Mouse (Mus musculus) G1E (cell line): Measurements from ENCODE around the gene Tulp4.

Experiments
- CTCF ChIP-seq: IDR thresholded peaks from 2 replicates; pipeline ENCODE4 v1.5.1; 2012; ENCODE audit warnings: low read depth, low read length, inconsistent platforms, mixed read lengths
- GATA1 ChIP-seq: IDR thresholded peaks from 2 replicates; pipeline ENCODE4 v1.6.1; 2012; ENCODE audit warnings: borderline replicate concordance, low read length, inconsistent platforms, mixed read lengths
- TAL1 ChIP-seq: conservative IDR thresholded peaks from 2 replicates; pipeline ENCODE4 v1.6.1; 2012; ENCODE audit warnings: low read depth, low read length, inconsistent platforms, mixed read lengths

DNA sequence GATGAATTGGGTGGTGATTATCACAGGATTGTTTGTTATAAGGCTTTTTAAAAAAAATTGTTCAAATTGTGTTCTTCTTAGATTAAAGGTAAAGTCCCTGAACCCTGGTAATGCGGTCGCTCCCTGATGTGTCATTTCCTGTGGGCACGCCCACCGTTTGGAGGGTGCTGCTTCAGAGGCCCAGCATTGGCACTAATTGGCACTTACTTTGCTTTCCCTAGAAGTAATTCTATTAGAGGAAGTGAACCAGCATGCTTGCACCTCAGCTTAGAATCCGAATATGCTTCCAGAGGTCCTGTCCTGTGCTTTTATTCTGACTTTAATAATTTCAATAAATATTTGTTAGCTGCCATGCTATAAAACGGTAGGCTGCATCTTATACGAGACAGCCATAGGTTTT lies 66.2 kb downstream of the Tulp4 start:
- no peak for TF ChIP-seq CTCF
- TF ChIP-seq GATA1 = no peak
- no peak for TF ChIP-seq TAL1
